Mouse (Mus musculus): ENCODE data around the gene Tmem52. TPM values are rescaled to one million over a fixed set of nuclear protein-coding genes. Genes with fewer than 3 reads are reported as not detected.

Tmem52 gene
- total and polyA plus RNA-seq, 2 experiments from 2014 or later: 0.12 TPM; not detected in 1

DNA sequence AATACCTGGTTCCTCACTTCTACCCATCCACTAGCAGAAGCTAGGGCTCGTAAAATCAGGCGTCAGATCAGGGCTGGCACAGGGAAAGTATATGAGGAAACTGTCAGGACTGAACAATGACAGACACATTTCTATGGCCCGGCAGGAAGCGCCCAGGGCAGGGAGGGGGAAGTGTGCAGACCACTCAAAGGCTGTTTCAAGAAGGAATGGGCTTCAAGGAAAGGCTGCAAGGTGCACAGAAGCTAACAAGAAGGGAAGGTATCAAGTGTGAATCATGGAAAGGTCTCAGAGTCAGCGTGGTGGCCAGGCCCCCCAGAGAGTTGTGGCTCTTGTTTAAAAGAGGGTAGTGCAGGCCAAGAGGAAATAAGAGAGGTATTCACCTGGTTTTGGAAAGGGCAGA, 21.5 kb downstream of the Tmem52 start:
- WGBS: 26% methylated on average over 5 of the region's 5 CpGs
- no peak for TF ChIP-seq CTCF (IDR thresholded peaks at IDR 0.05; ENCODE audit: low read depth)
- no peak for TF ChIP-seq EP300 (IDR thresholded peaks at IDR 0.05; ENCODE audit: low read depth)

GRCm38 (mm10) chr4:155490990-155491504, 22.1 kb downstream of the Tmem52 start, which contains the start of gene Gnb1:
Gnb1 (plus strand) TSS chr4:155491361.
- ATAC-seq (ENCODE audit: insufficient read depth, low read depth) (peak; percentile 85), DNase-seq (ENCODE audit: low spot score) (peak; percentile 74)
- Histone ChIP-seq H3K9ac (replicated peaks; ENCODE audit: low read depth, low read length) (peak within 1 kb of the TSS; percentile 97), H3K27me3 (ENCODE audit: control insufficient read depth, insufficient read depth, low read length) (no peaks in the 10 kb centered on the region), H3K4me2 (ENCODE audit: low read depth, low read length) (peak within 1 kb of the TSS; percentile 93), H3K27ac (ENCODE audit: low read depth) (peak within 1 kb of the TSS; percentile 93), H3K9me3 (replicated peaks; ENCODE audit: control insufficient read depth, low read length) (no peaks in the 10 kb centered on the region), H3K36me3 (replicated peaks; ENCODE audit: control insufficient read depth, insufficient read depth, low read length) (no peaks in the 10 kb centered on the region), H3K4me1 (ENCODE audit: control insufficient read depth, insufficient read depth) (peaks cover 60% of the 10 kb centered on the region), H3K4me3 (ENCODE audit: low read depth, low read length) (peak within 1 kb of the TSS; percentile 97)
- WGBS: under 1% methylated on average over 43 of the region's 60 CpGs
- TF ChIP-seq EP300 (IDR thresholded peaks at IDR 0.05; ENCODE audit: low read depth): no peak; the same call in 1 of the 2 replicates
- no peak for TF ChIP-seq CTCF (IDR thresholded peaks at IDR 0.05; ENCODE audit: low read depth)

More for the DNA sequence above, 21.5 kb downstream of the Tmem52 start:
- Histone ChIP-seq H3K9me3 (replicated peaks; ENCODE audit: control insufficient read depth, low read length) (no peaks in the 10 kb centered on the region), H3K4me3 (ENCODE audit: low read depth, low read length) (peak overlapping the region; percentile 97), H3K27ac (ENCODE audit: low read depth) (peak overlapping the region; percentile 93), H3K27me3 (ENCODE audit: control insufficient read depth, insufficient read depth, low read length) (no peaks in the 10 kb centered on the region), H3K4me1 (ENCODE audit: control insufficient read depth, insufficient read depth) (peaks cover 60% of the 10 kb centered on the region), H3K9ac (replicated peaks; ENCODE audit: low read depth, low read length) (peak overlapping the region; percentile 97), H3K4me2 (ENCODE audit: low read depth, low read length) (peak overlapping the region; percentile 93), H3K36me3 (replicated peaks; ENCODE audit: control insufficient read depth, insufficient read depth, low read length) (no peaks in the 10 kb centered on the region)
- no peak for ATAC-seq (ENCODE audit: insufficient read depth, low read depth)
- no peak for DNase-seq (ENCODE audit: low spot score)

GRCm38 (mm10) chr4:155491529-155492130, 22.7 kb downstream of the Tmem52 start:
- peak overlapping the region; percentile 97 for H3K4me3 ChIP-seq (ENCODE audit: low read depth, low read length)
- H3K4me1 ChIP-seq (ENCODE audit: control insufficient read depth, insufficient read depth): peaks cover 60% of the 10 kb centered on the region
- peak; percentile 57 for ATAC-seq (ENCODE audit: insufficient read depth, low read depth)

GRCm38 (mm10) chr4:155492131-155492633, 23.3 kb downstream of the Tmem52 start:
- no peaks in the 10 kb centered on the region for H3K9me3 ChIP-seq (replicated peaks; ENCODE audit: control insufficient read depth, low read length)
- under 1% methylated on average over 51 of the region's 51 CpGs for WGBS
- peaks cover 60% of the 10 kb centered on the region for H3K4me1 ChIP-seq (ENCODE audit: control insufficient read depth, insufficient read depth)
- DNase-seq (ENCODE audit: low spot score): peak; percentile 51
- peak overlapping the region; percentile 93 for H3K4me2 ChIP-seq (ENCODE audit: low read depth, low read length)
- TF ChIP-seq EP300 (IDR thresholded peaks at IDR 0.05; ENCODE audit: low read depth): 0 out of 2 replicates have a peak, but pooled peaks have one; percentile 43
- TF ChIP-seq CTCF (IDR thresholded peaks at IDR 0.05; ENCODE audit: low read depth): no peak
- no peaks in the 10 kb centered on the region for H3K27me3 ChIP-seq (ENCODE audit: control insufficient read depth, insufficient read depth, low read length)
- peak overlapping the region; percentile 93 for H3K27ac ChIP-seq (ENCODE audit: low read depth)
- H3K9ac ChIP-seq (replicated peaks; ENCODE audit: low read depth, low read length): peak overlapping the region; percentile 97
- peak overlapping the region; percentile 97 for H3K4me3 ChIP-seq (ENCODE audit: low read depth, low read length)
- H3K36me3 ChIP-seq (replicated peaks; ENCODE audit: control insufficient read depth, insufficient read depth, low read length): no peaks in the 10 kb centered on the region
- peak; percentile 6; the same call in 1 of the 2 replicates for ATAC-seq (ENCODE audit: insufficient read depth, low read depth)

More at GRCm38 (mm10) chr4:155491529-155492130, 22.7 kb downstream of the Tmem52 start:
- H3K36me3 ChIP-seq (replicated peaks; ENCODE audit: control insufficient read depth, insufficient read depth, low read length): no peaks in the 10 kb centered on the region
- no peaks in the 10 kb centered on the region for H3K27me3 ChIP-seq (ENCODE audit: control insufficient read depth, insufficient read depth, low read length)
- whole genome bisulfite sequencing: under 1% methylated on average over 46 of the region's 54 CpGs
- H3K4me2 ChIP-seq (ENCODE audit: low read depth, low read length): peak overlapping the region; percentile 93
- H3K27ac ChIP-seq (ENCODE audit: low read depth): peak overlapping the region; percentile 93
- H3K9ac ChIP-seq (replicated peaks; ENCODE audit: low read depth, low read length): peak overlapping the region; percentile 97
- H3K9me3 ChIP-seq (replicated peaks; ENCODE audit: control insufficient read depth, low read length): no peaks in the 10 kb centered on the region
- no peak for TF ChIP-seq CTCF (IDR thresholded peaks at IDR 0.05; ENCODE audit: low read depth)
- TF ChIP-seq EP300 (IDR thresholded peaks at IDR 0.05; ENCODE audit: low read depth): no peak
- no peak for DNase-seq (ENCODE audit: low spot score)

DNA sequence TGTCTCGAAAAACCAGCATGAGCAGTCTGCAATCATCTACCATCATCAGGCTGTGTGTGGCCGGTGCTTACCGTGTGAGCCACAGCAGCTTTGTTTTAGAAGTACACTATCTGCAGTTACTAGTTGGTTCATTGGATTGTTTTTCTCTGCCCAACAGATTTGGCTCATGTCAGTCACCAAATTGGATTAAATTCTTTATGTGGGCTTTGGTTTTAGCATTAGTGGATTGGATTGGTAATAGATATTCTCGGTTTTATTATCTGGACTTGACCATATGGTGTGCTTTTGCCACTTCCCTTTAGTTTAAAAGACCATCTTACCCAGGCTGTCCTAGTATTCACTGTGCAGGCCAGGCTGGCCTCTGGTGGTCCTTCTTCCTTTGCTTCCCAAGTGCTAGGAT, 26.0 kb downstream of the Tmem52 start:
- no peak overlapping the region for H3K4me3 ChIP-seq (ENCODE audit: low read depth, low read length)
- DNase-seq (ENCODE audit: low spot score): no peak
- no peak for ATAC-seq (ENCODE audit: insufficient read depth, low read depth)
- WGBS: 52% methylated on average over 4 of the region's 4 CpGs
- H3K4me2 ChIP-seq (ENCODE audit: low read depth, low read length): no peak overlapping the region
- no peaks in the 10 kb centered on the region for H3K36me3 ChIP-seq (replicated peaks; ENCODE audit: control insufficient read depth, insufficient read depth, low read length)
- H3K27me3 ChIP-seq (ENCODE audit: control insufficient read depth, insufficient read depth, low read length): no peaks in the 10 kb centered on the region
- no peaks in the 10 kb centered on the region for H3K9me3 ChIP-seq (replicated peaks; ENCODE audit: control insufficient read depth, low read length)
- no peak overlapping the region for H3K9ac ChIP-seq (replicated peaks; ENCODE audit: low read depth, low read length)
- peaks cover 35% of the 10 kb centered on the region for H3K4me1 ChIP-seq (ENCODE audit: control insufficient read depth, insufficient read depth)
- no peak overlapping the region for H3K27ac ChIP-seq (ENCODE audit: low read depth)
- no peak for TF ChIP-seq CTCF (IDR thresholded peaks at IDR 0.05; ENCODE audit: low read depth)
